Mouse (Mus musculus) midbrain, embryonic 11.5 days (tissue): Measurements from ENCODE around the gene Ebf1. TPM values are rescaled to one million over a fixed set of nuclear protein-coding genes. Genes with fewer than 3 reads are reported as not detected.

Experiments used
- ATAC-seq: fragments of 200-750 bp; cut with Nextera tagmentation; 2 replicates; pipeline ENCODE4 v1.8.0; 2017; ENCODE audit warnings: moderate TSS enrichment, moderate library complexity; ENCODE audit not compliant: low FRiP score
- DNase-seq: peaks from one replicate; pipeline ENCODE4 v3.0.0; 2015; ENCODE audit warnings: low spot score; ENCODE audit errors: missing footprints
- H3K27ac ChIP-seq: fragments of 300-500 bp; sonication (generic); 2 replicates; pipeline ENCODE4 v1.5.1; 2014; ENCODE audit warnings: low read depth, low read length
- H3K27me3 ChIP-seq: fragments of 300-500 bp; sonication (generic); 2 replicates; pipeline ENCODE4 v1.6.1; 2014; ENCODE audit warnings: mild to moderate bottlenecking, low read length, moderate library complexity, mixed read lengths; ENCODE audit not compliant: control insufficient read depth, insufficient read depth
- H3K36me3 ChIP-seq: fragments of 300-500 bp; sonication (generic); 2 replicates; pipeline ENCODE4 v1.6.1; 2014; ENCODE audit warnings: mild to moderate bottlenecking, low read length, moderate library complexity, mixed read lengths; ENCODE audit not compliant: control insufficient read depth, insufficient read depth
- H3K4me1 ChIP-seq: fragments of 300-500 bp; sonication (generic); 2 replicates; pipeline ENCODE4 v1.6.1; 2014; ENCODE audit warnings: low read length; ENCODE audit not compliant: control insufficient read depth, insufficient read depth
- H3K4me2 ChIP-seq: fragments of 300-500 bp; sonication (generic); 2 replicates; pipeline ENCODE4 v1.6.1; 2014; ENCODE audit warnings: mild to moderate bottlenecking, moderate library complexity
- H3K4me3 ChIP-seq: fragments of 300-500 bp; sonication (generic); 2 replicates; pipeline ENCODE4 v1.5.1; 2014; ENCODE audit warnings: low read depth, low read length
- H3K9ac ChIP-seq: fragments of 300-500 bp; sonication (generic); 2 replicates; pipeline ENCODE4 v1.6.1; 2014; ENCODE audit warnings: low read length
- H3K9me3 ChIP-seq: fragments of 300-500 bp; sonication (generic); 2 replicates; pipeline ENCODE4 v1.6.1; 2016; ENCODE audit warnings: low read length; ENCODE audit not compliant: control insufficient read depth
- WGBS: fragments of 180-500 bp; shearing (Covaris S2); extraction: QIAGEN DNeasy Blood & Tissue Kit; methylation state at CpG from one replicate; pipeline ENCODE4 v1.1.7; 2014; 5-methylcytosine and 5-hydroxymethylcytosine counted together
- polyA plus RNA-seq: library from polyadenylated mRNA; unstranded; fragments of >200 nt; fragmentation: Nextera tagmentation; extraction: Ambion mirVana; gene quantifications from 2 replicates; pipeline ENCODE4 v1.2.1, GENCODE M21; 2014

Ebf1 gene
- polyA plus RNA-seq, 1 experiment from 2014 or later: 73.8 TPM

DNA sequence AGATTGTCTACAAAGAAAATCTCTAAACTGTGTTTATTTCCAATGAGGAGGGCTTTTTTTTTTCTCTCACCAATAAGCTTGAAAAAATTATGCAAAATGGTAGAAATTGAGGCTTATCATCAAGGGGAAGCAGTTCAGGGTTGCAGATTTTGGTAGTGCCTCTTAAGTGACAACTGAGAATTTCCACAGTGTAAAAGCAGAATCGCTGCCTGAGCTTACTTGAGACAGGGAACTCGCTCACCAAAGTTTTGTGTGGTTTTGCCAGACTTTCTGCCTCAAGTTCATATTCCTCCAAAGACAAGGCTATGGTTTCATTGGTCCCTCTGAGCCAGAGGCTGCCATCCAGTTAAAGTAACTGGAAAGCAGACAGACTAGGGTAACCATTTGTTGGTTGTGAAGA is 128.8 kb downstream of the Ebf1 start:
- ATAC-seq (no peak), DNase-seq (peak; percentile 53)
- Histone ChIP-seq H3K4me3 (no peak overlapping the region), H3K36me3 (no peaks in the 10 kb centered on the region), H3K27me3 (no peaks in the 10 kb centered on the region), H3K9me3 (no peaks in the 10 kb centered on the region), H3K9ac (no peak overlapping the region), H3K4me2 (no peak overlapping the region), H3K27ac (no peak overlapping the region), H3K4me1 (peaks cover 19% of the 10 kb centered on the region)
- 93% methylated on average over 2 of the region's 2 CpGs for WGBS

DNA sequence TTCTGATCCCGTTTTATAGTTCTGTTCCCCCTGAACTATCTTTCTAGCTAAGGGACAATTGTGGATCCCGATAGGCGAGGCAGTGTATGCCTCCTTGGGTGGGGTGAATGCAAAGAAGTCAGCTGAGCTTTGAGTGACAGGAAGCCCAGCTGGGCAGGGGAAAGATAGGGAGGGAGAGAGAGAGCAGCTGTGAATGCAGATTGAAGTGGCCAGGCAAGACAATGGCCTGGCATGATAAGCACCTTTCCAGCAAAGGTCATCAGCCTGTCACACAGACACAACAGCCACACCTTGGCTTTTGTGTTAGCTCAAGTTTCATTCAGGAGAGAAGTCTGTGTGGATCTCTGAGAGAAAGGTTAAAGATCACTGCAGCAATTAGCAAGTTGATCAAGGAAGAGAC is 129.6 kb downstream of the Ebf1 start:
- Histone ChIP-seq H3K27me3 (no peaks in the 10 kb centered on the region), H3K4me2 (no peak overlapping the region), H3K9ac (no peak overlapping the region), H3K4me1 (peaks cover 11% of the 10 kb centered on the region), H3K27ac (peak overlapping the region; percentile 49), H3K4me3 (no peak overlapping the region), H3K36me3 (no peaks in the 10 kb centered on the region), H3K9me3 (no peaks in the 10 kb centered on the region)
- peak; percentile 92 for ATAC-seq
- no peak for DNase-seq
- 13% methylated on average over 3 of the region's 3 CpGs for WGBS

DNA sequence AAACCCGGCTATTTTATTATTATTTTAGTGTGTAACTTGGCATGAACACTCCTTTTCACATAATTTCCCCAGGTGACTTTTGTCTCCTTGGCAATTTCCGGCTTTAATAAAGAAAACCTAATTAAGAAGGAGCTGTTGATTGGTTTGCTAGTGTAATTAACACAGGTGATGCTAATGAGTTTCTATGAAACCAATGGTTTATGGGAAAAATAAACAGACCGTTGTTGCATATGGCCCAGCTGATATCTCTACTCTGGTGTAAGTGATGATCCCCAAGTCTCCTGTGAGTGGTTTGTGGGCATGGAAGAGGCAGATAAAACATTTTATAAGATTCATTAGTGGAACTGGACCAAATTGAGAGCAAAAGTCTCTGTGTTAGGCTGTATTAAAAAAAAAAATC is 132.2 kb downstream of the Ebf1 start:
- no peaks in the 10 kb centered on the region for H3K9me3 ChIP-seq

DNA sequence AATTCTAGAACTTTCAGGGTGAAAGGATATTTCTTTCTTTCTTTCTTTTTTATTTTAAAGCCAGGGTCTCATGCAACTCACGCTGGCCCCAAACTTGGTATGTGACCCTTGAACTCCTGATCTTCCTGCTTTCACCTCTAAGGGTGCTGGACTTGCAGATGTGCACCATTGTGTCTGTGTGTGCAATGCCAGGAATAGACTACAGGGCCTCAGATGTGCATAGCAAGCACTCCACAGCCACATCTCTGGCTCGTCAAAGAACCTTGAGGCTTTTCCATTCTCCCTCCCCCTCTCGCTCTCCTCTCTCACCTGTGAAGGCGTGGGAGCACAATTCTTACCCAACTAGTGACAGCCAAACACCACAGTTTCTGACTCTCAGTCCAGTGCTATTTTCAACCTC is 137.2 kb downstream of the Ebf1 start:
- ATAC-seq: no peak

More for the DNA sequence above, 132.2 kb downstream of the Ebf1 start:
- Histone ChIP-seq H3K4me3 (no peak overlapping the region), H3K4me2 (no peak overlapping the region), H3K4me1 (peaks cover 11% of the 10 kb centered on the region), H3K27me3 (no peaks in the 10 kb centered on the region), H3K36me3 (no peaks in the 10 kb centered on the region), H3K27ac (no peak overlapping the region), H3K9ac (no peak overlapping the region)
- no peak for ATAC-seq
- no peak for DNase-seq
- whole genome bisulfite sequencing: 91% methylated on average over 3 of the region's 3 CpGs

DNA sequence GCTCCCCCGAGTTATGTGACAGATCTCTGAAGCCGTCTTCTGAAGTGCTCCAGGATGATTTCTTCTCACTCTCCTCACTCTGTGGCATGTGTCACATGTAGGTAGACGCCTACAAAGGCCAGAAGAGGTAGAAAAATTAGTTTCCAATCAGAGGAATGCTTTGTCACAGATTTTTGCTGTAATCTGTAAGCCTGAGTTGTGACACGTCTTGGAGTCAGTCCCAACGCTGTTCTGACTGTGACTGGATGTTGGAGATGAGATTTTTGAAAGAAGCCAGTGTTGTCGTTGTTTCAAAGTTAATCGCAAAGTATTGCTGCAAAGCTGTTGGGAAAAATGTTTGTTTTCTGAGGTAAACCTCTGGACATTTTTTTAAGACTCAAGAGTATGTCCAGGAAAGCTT is 139.2 kb downstream of the Ebf1 start:
- H3K4me3 ChIP-seq: no peak overlapping the region
- no peaks in the 10 kb centered on the region for H3K27me3 ChIP-seq
- H3K4me1 ChIP-seq: peaks cover 3% of the 10 kb centered on the region; the same call in 1 of the 2 replicates
- H3K9me3 ChIP-seq: no peaks in the 10 kb centered on the region
- DNase-seq (no peak), ATAC-seq (no peak)
- no peaks in the 10 kb centered on the region for H3K36me3 ChIP-seq
- 90% methylated on average over 7 of the region's 7 CpGs for WGBS
- no peak overlapping the region for H3K4me2 ChIP-seq
- H3K9ac ChIP-seq: no peak overlapping the region
- H3K27ac ChIP-seq: no peak overlapping the region

More for the DNA sequence above, 137.2 kb downstream of the Ebf1 start:
- H3K9ac ChIP-seq: no peak overlapping the region
- no peaks in the 10 kb centered on the region for H3K36me3 ChIP-seq
- WGBS: 80% methylated on average over 4 of the region's 4 CpGs
- no peak overlapping the region for H3K27ac ChIP-seq
- no peaks in the 10 kb centered on the region for H3K27me3 ChIP-seq
- no peak overlapping the region for H3K4me2 ChIP-seq
- H3K9me3 ChIP-seq: no peaks in the 10 kb centered on the region
- DNase-seq: no peak
- H3K4me3 ChIP-seq: no peak overlapping the region
- no peaks in the 10 kb centered on the region for H3K4me1 ChIP-seq

DNA sequence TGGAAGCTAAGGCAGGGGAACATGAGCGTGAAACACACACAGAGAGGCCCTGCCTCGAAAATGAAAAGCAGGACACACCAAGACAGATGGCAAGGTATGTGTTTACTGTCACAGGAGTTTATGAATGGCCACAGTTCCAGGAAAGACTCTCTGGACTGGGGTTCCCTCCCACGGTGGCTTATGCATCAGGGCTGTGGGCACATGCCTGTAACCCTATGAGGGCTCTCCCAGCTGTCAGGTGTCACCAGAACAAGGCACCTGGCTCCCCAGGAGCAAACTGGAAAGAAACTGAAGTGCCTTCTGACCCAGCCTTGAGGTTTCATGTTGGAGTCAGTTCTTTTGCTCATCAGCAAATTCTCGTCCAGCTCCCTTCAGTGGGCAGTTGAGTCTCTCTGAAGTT is 141.7 kb downstream of the Ebf1 start:
- no peak for ATAC-seq
- Histone ChIP-seq H3K4me3 (no peak overlapping the region), H3K4me2 (no peak overlapping the region)

DNA sequence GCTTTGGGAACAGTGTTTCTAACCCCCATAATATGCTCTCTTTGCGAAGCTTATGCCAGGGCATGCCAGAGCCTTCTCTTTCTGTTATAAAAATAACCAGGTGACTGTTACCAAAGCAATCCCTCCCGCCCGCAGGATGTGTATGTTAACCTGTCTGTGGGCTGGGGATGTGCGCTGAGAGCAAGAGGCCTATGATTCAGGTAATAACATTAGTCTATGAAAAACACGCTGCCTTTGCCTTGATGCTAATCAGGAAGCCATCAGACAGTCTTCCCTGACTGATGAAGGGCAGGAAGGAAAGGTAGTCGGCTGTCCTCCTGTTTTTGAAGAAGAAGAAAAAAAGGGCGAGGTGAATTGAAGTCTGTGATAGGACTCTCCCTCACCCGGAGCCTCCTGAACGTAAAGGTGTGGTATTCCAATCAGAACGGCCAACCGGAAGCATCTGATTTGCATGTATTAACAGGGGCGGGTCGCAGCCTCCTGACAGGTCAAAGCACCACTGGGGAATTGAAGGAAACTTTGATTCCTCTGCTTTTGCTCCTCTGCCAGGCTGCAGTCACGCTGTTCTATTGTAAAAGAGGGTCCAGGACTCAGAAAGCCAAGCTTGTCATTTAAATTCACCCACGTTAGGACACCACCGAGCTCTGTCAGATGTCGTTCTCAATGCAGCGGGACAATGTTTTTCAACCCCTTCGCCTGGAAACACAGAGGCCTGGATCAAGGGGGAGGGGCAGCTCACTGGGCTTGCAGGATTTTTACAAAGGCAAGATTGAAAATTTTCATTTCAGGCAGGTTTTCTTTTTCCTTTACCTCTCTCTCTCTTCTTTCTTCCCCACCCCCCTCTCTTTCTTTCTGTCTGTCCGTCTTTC is 144.2 kb downstream of the Ebf1 start:
- 4% methylated on average over 20 of the region's 20 CpGs for WGBS
- ATAC-seq (peak; percentile 65), DNase-seq (no peak)
- Histone ChIP-seq H3K9ac (0 out of 2 replicates have a peak overlapping the region, but pooled peaks have one; percentile 14), H3K4me3 (peak overlapping the region; percentile 22; the same call in 1 of the 2 replicates), H3K9me3 (no peaks in the 10 kb centered on the region), H3K27ac (no peak overlapping the region), H3K36me3 (no peaks in the 10 kb centered on the region), H3K4me2 (peak overlapping the region; percentile 49), H3K4me1 (peaks cover 12% of the 10 kb centered on the region), H3K27me3 (no peaks in the 10 kb centered on the region)

More for the DNA sequence above, 141.7 kb downstream of the Ebf1 start:
- DNase-seq: no peak
- 87% methylated on average over 4 of the region's 4 CpGs for WGBS
- Histone ChIP-seq H3K36me3 (no peaks in the 10 kb centered on the region), H3K27me3 (no peaks in the 10 kb centered on the region), H3K27ac (no peak overlapping the region), H3K9me3 (no peaks in the 10 kb centered on the region), H3K4me1 (peaks cover 12% of the 10 kb centered on the region), H3K9ac (no peak overlapping the region)

DNA sequence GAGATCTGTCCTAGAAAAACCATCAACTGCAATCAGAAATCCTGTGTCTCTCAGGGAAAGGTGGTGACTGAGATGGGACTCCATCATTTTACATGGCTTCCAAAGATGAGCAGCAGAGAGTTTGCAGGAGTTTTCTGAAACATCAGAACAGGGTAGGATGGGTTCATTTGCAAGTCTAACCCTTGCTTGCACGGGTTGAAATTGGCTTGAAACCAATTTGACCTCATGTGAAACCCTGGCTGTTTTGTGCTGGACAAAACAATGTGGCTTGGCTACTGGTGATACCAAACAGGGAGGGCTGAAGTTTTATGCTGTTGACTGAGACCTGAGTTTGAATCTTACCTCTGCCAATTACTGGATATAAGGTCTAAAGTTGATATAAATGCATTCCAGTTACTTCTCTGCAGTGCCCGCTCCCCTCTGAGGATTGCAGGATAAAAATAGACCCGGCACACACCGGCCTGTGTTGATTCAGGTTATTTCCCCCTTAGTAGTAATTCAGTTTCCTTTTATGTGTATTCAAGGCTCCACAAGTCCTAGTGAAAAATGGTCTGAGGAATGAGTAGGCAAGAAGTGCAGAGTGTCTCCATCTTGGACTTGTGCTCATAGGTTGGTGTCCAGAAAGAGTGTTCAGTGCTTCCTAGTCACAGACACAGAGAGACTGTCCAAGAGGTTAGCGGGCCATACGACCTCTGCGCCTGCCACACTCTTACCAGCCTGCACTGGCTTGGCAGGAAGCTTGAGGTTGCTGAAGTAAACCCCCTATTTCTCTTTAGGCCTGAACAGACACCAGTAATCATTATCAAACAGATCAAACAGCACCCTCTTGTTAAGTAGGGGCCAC is 147.1 kb downstream of the Ebf1 start:
- Histone ChIP-seq H3K27me3 (no peaks in the 10 kb centered on the region), H3K36me3 (no peaks in the 10 kb centered on the region), H3K9me3 (no peaks in the 10 kb centered on the region), H3K4me3 (no peak overlapping the region), H3K4me1 (peaks cover 14% of the 10 kb centered on the region), H3K27ac (no peak overlapping the region), H3K9ac (no peak overlapping the region), H3K4me2 (no peak overlapping the region)
- 78% methylated on average over 7 of the region's 7 CpGs for WGBS
- ATAC-seq (no peak), DNase-seq (no peak)

DNA sequence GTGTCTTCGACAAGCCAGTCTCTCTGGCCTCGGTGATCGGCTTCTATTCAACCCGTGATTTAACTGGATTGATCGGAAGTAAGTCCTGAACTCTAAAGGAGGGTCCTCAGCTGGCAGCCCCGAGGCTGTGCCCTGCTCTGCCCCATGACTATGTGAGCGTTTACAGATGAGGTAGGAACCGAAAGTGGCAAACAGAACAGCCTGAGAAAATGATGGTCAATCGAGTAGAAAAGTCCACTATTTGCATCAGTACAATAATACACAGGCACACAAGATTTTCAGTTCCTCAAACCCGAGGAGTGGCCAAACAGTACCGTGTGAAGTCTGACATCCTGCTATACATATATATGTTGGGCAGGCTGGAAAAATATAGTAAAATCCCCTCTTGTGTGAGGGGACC is 147.9 kb downstream of the Ebf1 start:
- Histone ChIP-seq H3K4me1 (peaks cover 14% of the 10 kb centered on the region), H3K9me3 (no peaks in the 10 kb centered on the region), H3K36me3 (no peaks in the 10 kb centered on the region), H3K27ac (no peak overlapping the region), H3K27me3 (no peaks in the 10 kb centered on the region), H3K9ac (no peak overlapping the region), H3K4me2 (no peak overlapping the region), H3K4me3 (no peak overlapping the region)
- ATAC-seq: no peak
- no peak for DNase-seq
- WGBS: 67% methylated on average over 11 of the region's 11 CpGs
